Mouse (Mus musculus): ENCODE measurements around the gene Card11.
A peak's percentile ranks its signal among the peaks of the same experiment; 100 is the strongest.

Gene Card11

DNA sequence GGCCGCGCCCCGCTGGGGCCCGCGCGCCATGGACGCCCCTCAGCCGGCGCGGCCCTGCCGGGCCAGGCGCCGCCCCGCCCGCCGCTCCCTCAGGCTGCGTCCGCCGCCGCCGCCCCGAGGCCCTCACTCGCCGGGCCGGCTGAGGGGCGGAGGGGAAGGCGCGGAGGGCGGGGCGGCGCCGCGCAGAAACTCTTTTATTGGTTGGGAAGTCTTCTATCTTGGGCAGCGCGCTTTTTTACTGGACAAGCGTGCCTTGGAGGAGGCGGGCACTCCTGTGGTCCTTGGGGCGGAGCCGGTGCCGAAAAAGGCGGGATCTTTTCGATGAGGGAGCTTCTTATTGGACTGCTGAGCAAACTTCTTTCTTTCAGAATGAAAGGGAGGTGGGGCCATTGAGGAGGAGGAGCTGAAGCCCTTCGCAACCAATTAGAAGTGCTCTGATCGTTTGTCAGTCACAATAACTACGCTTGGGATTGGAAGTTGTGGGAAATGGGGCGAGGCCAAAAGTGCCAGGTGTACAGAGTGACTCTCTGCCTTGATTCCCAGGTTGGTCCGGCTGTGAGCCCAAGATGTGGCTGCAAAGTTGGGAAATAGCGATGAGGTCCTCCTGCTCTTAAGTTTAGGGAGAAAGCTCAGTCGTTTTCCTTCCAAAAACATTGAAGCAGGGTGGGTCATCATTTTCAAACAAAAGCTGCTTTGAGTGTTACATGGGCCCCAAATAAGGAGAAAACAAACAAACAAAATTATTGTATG, 169.9 kb downstream of the Card11 start, which contains the start of gene Gna12:
Gene Gna12, minus strand, starts transcription at position 118 of the 750 bp plus-strand sequence.
- DNase-seq = peak; percentile 96

- DNase-seq = peak; percentile 74
Measured at GRCm38 (mm10) chr5:140829911-140830294, 170.5 kb downstream of the Card11 start.

- DNase-seq = no peak
Measured at GRCm38 (mm10) chr5:140829081-140829910, 171.1 kb downstream of the Card11 start.

DNA sequence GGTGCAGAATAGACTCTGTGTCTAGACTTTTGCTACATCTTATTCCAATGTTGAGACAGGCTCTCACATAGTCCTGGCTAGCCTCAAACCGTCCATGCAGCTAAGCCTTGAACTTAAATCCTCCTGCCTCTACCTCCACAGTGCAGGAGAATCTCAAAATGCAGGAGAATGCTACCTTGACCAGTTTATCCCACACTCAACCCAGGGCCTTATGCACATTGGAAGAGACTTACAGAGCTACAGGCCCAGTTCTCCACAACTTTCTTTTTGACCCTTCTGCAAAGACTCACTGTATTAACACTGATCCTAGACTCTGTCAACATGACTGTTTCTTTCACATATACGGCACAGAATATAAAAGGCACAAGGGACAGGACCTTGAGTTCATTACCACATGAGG, 172.0 kb downstream of the Card11 start:
- no peak for DNase-seq

DNA sequence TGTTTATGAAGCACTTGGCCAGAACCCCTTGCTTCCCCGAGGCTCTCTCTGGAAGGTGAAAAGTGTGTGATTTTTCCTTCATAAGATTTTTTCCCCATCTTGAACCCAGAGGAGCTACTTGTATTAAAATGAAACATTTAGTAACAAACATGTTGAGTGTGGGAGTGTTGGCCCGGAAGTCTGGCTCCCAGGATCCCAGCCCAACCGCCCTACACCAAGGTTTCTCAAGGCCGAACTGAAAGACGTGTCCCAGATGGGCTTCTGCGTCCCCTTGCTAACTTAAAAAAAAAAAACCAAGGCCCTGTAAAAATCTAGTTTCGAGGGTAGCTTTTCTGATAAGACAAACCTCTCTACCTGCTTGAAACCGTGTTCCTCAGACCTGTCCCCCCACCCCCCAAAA, 172.5 kb downstream of the Card11 start:
- DNase-seq = no peak

DNA sequence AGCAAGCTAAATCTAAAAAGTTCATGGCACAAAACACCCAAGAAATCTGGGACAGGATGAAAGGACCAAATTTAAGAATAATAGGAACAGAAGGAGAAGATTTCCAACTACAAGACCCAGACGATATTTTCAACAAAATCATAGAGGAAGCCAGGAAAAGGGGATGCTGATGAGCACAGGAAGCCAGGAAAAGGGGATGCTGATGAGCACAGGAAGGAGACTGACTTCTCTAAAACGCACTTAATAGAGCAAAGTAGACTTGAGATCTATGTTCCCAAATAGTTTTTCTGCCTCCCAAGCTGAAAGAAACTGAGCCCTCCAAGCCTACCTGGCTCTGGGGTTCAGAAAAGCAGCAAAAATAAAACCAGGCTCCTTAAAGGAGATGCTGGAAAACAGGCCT, 173.0 kb downstream of the Card11 start:
- DNase-seq = no peak

- DNase-seq = no peak
Measured at GRCm38 (mm10) chr5:140826796-140827195, 173.6 kb downstream of the Card11 start.

- DNase-seq = no peak
Measured at GRCm38 (mm10) chr5:140826118-140826517, 174.3 kb downstream of the Card11 start.

GRCm38 (mm10) chr5:140824126-140824525, 176.3 kb downstream of the Card11 start:
- no peak for DNase-seq

DNA sequence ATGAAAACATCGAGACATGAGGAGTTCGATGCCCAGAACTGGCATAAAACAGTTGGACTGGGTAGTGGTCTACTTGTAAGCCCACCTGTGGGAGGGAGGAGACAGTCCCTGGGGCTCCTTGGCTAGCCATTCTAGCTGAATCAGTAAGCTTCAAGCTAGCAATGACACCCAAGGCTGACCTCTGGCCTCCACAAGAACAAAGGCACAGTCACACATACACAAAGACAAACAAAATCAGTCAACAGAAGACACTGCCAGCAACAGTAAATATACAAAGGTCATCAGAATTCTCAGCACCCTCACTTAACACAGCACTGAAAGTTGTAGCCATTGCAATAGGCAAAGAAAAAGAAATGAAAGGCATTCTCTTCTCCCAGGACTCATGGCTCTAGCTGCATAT, 177.0 kb downstream of the Card11 start:
- DNase-seq = no peak
